Mouse (Mus musculus) forebrain, embryonic 15.5 days (tissue): Measurements from ENCODE around the gene Clcnkb. TPM values are rescaled to one million over a fixed set of nuclear protein-coding genes. Genes with fewer than 3 reads are reported as not detected.

Experiments
- ATAC-seq: fragments of 200-750 bp; cut with Nextera tagmentation; replicated peaks from 2 replicates; pipeline ENCODE4 v1.8.0; 2017; ENCODE audit warnings: mild to moderate bottlenecking, moderate TSS enrichment, moderate library complexity
- H3K27ac ChIP-seq: fragments of 300-500 bp; sonication (generic); replicated peaks from 2 replicates; pipeline ENCODE4 v1.5.1; 2015; ENCODE audit warnings: mild to moderate bottlenecking, inconsistent platforms
- H3K27me3 ChIP-seq: fragments of 300-500 bp; sonication (generic); 2 replicates; pipeline ENCODE4 v1.6.1; 2015; ENCODE audit warnings: inconsistent platforms
- H3K36me3 ChIP-seq: fragments of 300-500 bp; sonication (generic); 2 replicates; pipeline ENCODE4 v1.6.1; 2015; ENCODE audit warnings: mild to moderate bottlenecking, inconsistent platforms
- H3K4me1 ChIP-seq: fragments of 300-500 bp; sonication (generic); 2 replicates; pipeline ENCODE4 v1.6.1; 2015; ENCODE audit warnings: inconsistent platforms
- H3K4me2 ChIP-seq: fragments of 300-500 bp; sonication (generic); replicated peaks from 2 replicates; pipeline ENCODE4 v1.6.1; 2015; ENCODE audit warnings: mild to moderate bottlenecking, inconsistent platforms
- H3K4me3 ChIP-seq: fragments of 300-500 bp; sonication (generic); 2 replicates; pipeline ENCODE4 v1.5.1; 2015; ENCODE audit warnings: mild to moderate bottlenecking, inconsistent platforms
- H3K9ac ChIP-seq: fragments of 300-500 bp; sonication (generic); replicated peaks from 2 replicates; pipeline ENCODE4 v1.6.1; 2015; ENCODE audit warnings: mild to moderate bottlenecking, inconsistent platforms
- H3K9me3 ChIP-seq: fragments of 300-500 bp; sonication (generic); 2 replicates; pipeline ENCODE4 v1.6.1; 2016; ENCODE audit warnings: inconsistent platforms
- WGBS: fragments of 180-500 bp; shearing (Covaris S2); methylation state at CpG from one replicate; pipeline ENCODE4 v1.1.7; 2015; ENCODE audit warnings: mixed read lengths; 5-methylcytosine and 5-hydroxymethylcytosine counted together
- polyA plus RNA-seq: library from polyadenylated mRNA; unstranded; fragments of >200 nt; fragmentation: Nextera tagmentation; extraction: Ambion mirVana; gene quantifications from 2 replicates; pipeline ENCODE4 v1.2.1, GENCODE M21; 2015

Clcnkb gene
- polyA plus RNA-seq, 1 experiment from 2014 or later = not detected

GRCm38 (mm10) chr4:141391293-141391692 is 24.5 kb downstream of the Clcnkb start:
- no peak for ATAC-seq
- Histone ChIP-seq H3K9ac (no peak overlapping the region), H3K4me1 (no peaks in the 10 kb centered on the region), H3K4me2 (no peak overlapping the region), H3K27me3 (no peaks in the 10 kb centered on the region), H3K9me3 (no peaks in the 10 kb centered on the region), H3K4me3 (no peak overlapping the region), H3K36me3 (no peaks in the 10 kb centered on the region), H3K27ac (no peak overlapping the region)
- 77% methylated on average over 12 of the region's 12 CpGs for WGBS

GRCm38 (mm10) chr4:141389366-141390150 is 26.3 kb downstream of the Clcnkb start:
- Histone ChIP-seq H3K9ac (no peak overlapping the region), H3K27me3 (peaks cover 2% of the 10 kb centered on the region; the same call in 1 of the 2 replicates), H3K4me3 (no peak overlapping the region), H3K9me3 (no peaks in the 10 kb centered on the region), H3K36me3 (no peaks in the 10 kb centered on the region), H3K27ac (no peak overlapping the region), H3K4me2 (no peak overlapping the region), H3K4me1 (no peaks in the 10 kb centered on the region)
- ATAC-seq = no peak
- 74% methylated on average over 18 of the region's 18 CpGs for WGBS

- no peak for ATAC-seq
- 70% methylated on average over 5 of the region's 5 CpGs for WGBS
Measured at GRCm38 (mm10) chr4:141387933-141388332, 27.9 kb downstream of the Clcnkb start.

GRCm38 (mm10) chr4:141387093-141387784 is 28.6 kb downstream of the Clcnkb start:
- Histone ChIP-seq H3K4me1 (peaks cover 6% of the 10 kb centered on the region), H3K4me3 (no peak overlapping the region), H3K4me2 (no peak overlapping the region), H3K36me3 (no peaks in the 10 kb centered on the region), H3K9ac (no peak overlapping the region), H3K27me3 (peaks cover 23% of the 10 kb centered on the region), H3K9me3 (no peaks in the 10 kb centered on the region), H3K27ac (no peak overlapping the region)
- ATAC-seq = peak; percentile 14; the same call in 1 of the 2 replicates
- 19% methylated on average over 5 of the region's 5 CpGs for WGBS

More at GRCm38 (mm10) chr4:141387933-141388332, 27.9 kb downstream of the Clcnkb start:
- Histone ChIP-seq H3K9me3 (no peaks in the 10 kb centered on the region), H3K4me3 (no peak overlapping the region), H3K36me3 (no peaks in the 10 kb centered on the region), H3K4me1 (no peaks in the 10 kb centered on the region), H3K27me3 (peaks cover 18% of the 10 kb centered on the region), H3K27ac (no peak overlapping the region), H3K4me2 (no peak overlapping the region), H3K9ac (no peak overlapping the region)

- WGBS = 67% methylated on average over 7 of the region's 7 CpGs
- Histone ChIP-seq H3K4me3 (no peak overlapping the region), H3K36me3 (no peaks in the 10 kb centered on the region), H3K27me3 (peaks cover 33% of the 10 kb centered on the region), H3K27ac (no peak overlapping the region), H3K4me1 (peaks cover 9% of the 10 kb centered on the region), H3K9me3 (no peaks in the 10 kb centered on the region), H3K4me2 (no peak overlapping the region), H3K9ac (no peak overlapping the region)
- ATAC-seq = no peak
Measured at GRCm38 (mm10) chr4:141386150-141386549, 29.7 kb downstream of the Clcnkb start.

- ATAC-seq = no peak
- Histone ChIP-seq H3K36me3 (no peaks in the 10 kb centered on the region), H3K9ac (no peak overlapping the region), H3K4me3 (no peak overlapping the region), H3K4me2 (no peak overlapping the region), H3K9me3 (no peaks in the 10 kb centered on the region), H3K27ac (no peak overlapping the region), H3K27me3 (peaks cover 36% of the 10 kb centered on the region), H3K4me1 (peaks cover 9% of the 10 kb centered on the region)
- WGBS = 3% methylated on average over 7 of the region's 7 CpGs
Measured at GRCm38 (mm10) chr4:141385275-141385674, 30.5 kb downstream of the Clcnkb start.

GRCm38 (mm10) chr4:141382406-141382805 is 33.4 kb downstream of the Clcnkb start:
- ATAC-seq = peak; percentile 36; the same call in 1 of the 2 replicates
- Histone ChIP-seq H3K27me3 (peaks cover 37% of the 10 kb centered on the region), H3K4me3 (peak overlapping the region; percentile 42), H3K36me3 (no peaks in the 10 kb centered on the region), H3K4me1 (peaks cover 9% of the 10 kb centered on the region), H3K9ac (peak overlapping the region; percentile 49), H3K4me2 (peak overlapping the region; percentile 60), H3K9me3 (no peaks in the 10 kb centered on the region), H3K27ac (no peak overlapping the region)
- 1% methylated on average over 24 of the region's 25 CpGs for WGBS

- no peaks in the 10 kb centered on the region for H3K36me3 ChIP-seq
- WGBS = 46% methylated on average over 8 of the region's 8 CpGs
- H3K9ac ChIP-seq = no peak overlapping the region
- H3K4me2 ChIP-seq = no peak overlapping the region
- peaks cover 9% of the 10 kb centered on the region for H3K4me1 ChIP-seq
- no peak overlapping the region for H3K27ac ChIP-seq
- no peak for ATAC-seq
- no peak overlapping the region for H3K4me3 ChIP-seq
- H3K27me3 ChIP-seq = peaks cover 37% of the 10 kb centered on the region
- no peaks in the 10 kb centered on the region for H3K9me3 ChIP-seq
Measured at GRCm38 (mm10) chr4:141379674-141380073, 36.1 kb downstream of the Clcnkb start.

- Histone ChIP-seq H3K4me3 (no peak overlapping the region), H3K27ac (no peak overlapping the region), H3K4me2 (no peak overlapping the region), H3K27me3 (no peaks in the 10 kb centered on the region), H3K9me3 (no peaks in the 10 kb centered on the region), H3K4me1 (peaks cover 4% of the 10 kb centered on the region), H3K36me3 (no peaks in the 10 kb centered on the region), H3K9ac (no peak overlapping the region)
- WGBS = 92% methylated on average over 5 of the region's 5 CpGs
- ATAC-seq = no peak
Measured at GRCm38 (mm10) chr4:141372426-141372825, 43.4 kb downstream of the Clcnkb start.

- no peaks in the 10 kb centered on the region for H3K36me3 ChIP-seq
- no peaks in the 10 kb centered on the region for H3K9me3 ChIP-seq
- H3K27me3 ChIP-seq = no peaks in the 10 kb centered on the region; the same call in 1 of the 2 replicates
- no peak within 1 kb of the TSS for H3K27ac ChIP-seq
- ATAC-seq = peak; percentile 64
- H3K4me3 ChIP-seq = peak within 1 kb of the TSS; percentile 58
- peak within 1 kb of the TSS; percentile 92 for H3K4me2 ChIP-seq
- H3K4me1 ChIP-seq = peaks cover 4% of the 10 kb centered on the region
- H3K9ac ChIP-seq = peak within 1 kb of the TSS; percentile 58
- WGBS = under 1% methylated on average over 68 of the region's 71 CpGs
Measured at GRCm38 (mm10) chr4:141367997-141368791, 47.6 kb downstream of the Clcnkb start, which contains the start of gene Fam131c. Gene Fam131c, plus strand, starts transcription at chr4:141368220.

- 70% methylated on average over 7 of the region's 7 CpGs for WGBS
Measured at GRCm38 (mm10) chr4:141365876-141366275, 49.9 kb downstream of the Clcnkb start.

More at GRCm38 (mm10) chr4:141365876-141366275, 49.9 kb downstream of the Clcnkb start:
- Histone ChIP-seq H3K9me3 (no peaks in the 10 kb centered on the region), H3K4me1 (peaks cover 4% of the 10 kb centered on the region), H3K4me2 (no peak overlapping the region), H3K4me3 (no peak overlapping the region), H3K9ac (no peak overlapping the region), H3K27me3 (no peaks in the 10 kb centered on the region; the same call in 1 of the 2 replicates), H3K27ac (no peak overlapping the region), H3K36me3 (no peaks in the 10 kb centered on the region)
- ATAC-seq = no peak
